Comparison of ENCODE assay signal across 12 mouse cellular contexts in genomic region chr5:127756671-127757423, GRCm38 (mm10).
DNase-seq lines count a peak whose midpoint lies in the region; ATAC-seq and TF ChIP-seq lines count a peak whose summit lies in the region.
"Had no signal": no experiment of that assay in that cellular context is flagged by ENCODE, and none has a peak within 500 bp of the region (broad histone marks: within the 10 kb centered on the region; RNA-seq: fewer than 3 reads in every experiment).

No protein-coding gene starts in this region.

- intact Hi-C loops in gastrocnemius, adult 2 months (cut with DNase I) = no loop called here

- H3K36me3 ChIP-seq in liver, embryonic 14.5 days (replicated peaks; ENCODE audit: control insufficient read depth, insufficient read depth, low read depth) = no peaks in the 10 kb centered on the region
- H3K36me3 ChIP-seq in liver, embryonic 11.5 days (ENCODE audit: control insufficient read depth, insufficient read depth, low read length) = no peaks in the 10 kb centered on the region
- peaks cover 0 to 2% of the 10 kb centered on the region in 2 experiments; a peak in 1 of 4 replicates for H3K36me3 ChIP-seq in MEL (ENCODE audit: control insufficient read depth in 1 of 2, insufficient read depth in 2 of 2, low read length in 2 of 2)
- no peaks in the 10 kb centered on the region for H3K36me3 ChIP-seq in hindbrain, embryonic 12.5 days
- H3K36me3 ChIP-seq: forebrain, embryonic 15.5 days; liver, embryonic 15.5 days had no signal

- no peak overlapping the region for H3K4me2 ChIP-seq in liver, embryonic 14.5 days (ENCODE audit: low read depth)
- no peak overlapping the region for H3K4me2 ChIP-seq in liver, embryonic 11.5 days
- H3K4me2 ChIP-seq in hindbrain, embryonic 12.5 days (replicated peaks) = no peak overlapping the region
- H3K4me2 ChIP-seq: forebrain, embryonic 15.5 days; liver, embryonic 15.5 days had no signal

- no peak for ATAC-seq in liver, embryonic 14.5 days (ENCODE audit: insufficient read depth)
- no peak for ATAC-seq in liver, embryonic 11.5 days (replicated peaks; ENCODE audit: low FRiP score)
- ATAC-seq in hindbrain, embryonic 12.5 days (ENCODE audit: low FRiP score) = no peak
- ATAC-seq: forebrain, embryonic 15.5 days; midbrain, embryonic 16.5 days had no signal

- no peaks in the 10 kb centered on the region for H3K79me2 ChIP-seq in MEL (ENCODE audit: control insufficient read depth, insufficient read depth, low read length, poor library complexity)

- H3K4me1 ChIP-seq in liver, embryonic 14.5 days (replicated peaks; ENCODE audit: control insufficient read depth in 2 of 2, insufficient read depth in 2 of 2, low read length in 1 of 2) = no peaks in the 10 kb centered on the region
- no peaks in the 10 kb centered on the region for H3K4me1 ChIP-seq in liver, embryonic 11.5 days (replicated peaks; ENCODE audit: control insufficient read depth, insufficient read depth, low read length)
- peaks cover 0 to 7% of the 10 kb centered on the region in 2 experiments; a peak in 1 of 4 replicates for H3K4me1 ChIP-seq in MEL (ENCODE audit: control insufficient read depth in 1 of 2, insufficient read depth in 2 of 2, low read length in 2 of 2)
- H3K4me1 ChIP-seq in hindbrain, embryonic 12.5 days = no peaks in the 10 kb centered on the region
- H3K4me1 ChIP-seq: liver, embryonic 15.5 days had no signal

- H3K9ac ChIP-seq in liver, embryonic 14.5 days (replicated peaks) = no peak overlapping the region
- H3K9ac ChIP-seq in liver, embryonic 11.5 days (ENCODE audit: low read depth, low read length) = no peak overlapping the region
- no peak overlapping the region for H3K9ac ChIP-seq in MEL (ENCODE audit: control insufficient read depth, low read depth, low read length, poor library complexity, severe bottlenecking)
- no peak overlapping the region for H3K9ac ChIP-seq in hindbrain, embryonic 12.5 days
- H3K9ac ChIP-seq: forebrain, embryonic 15.5 days; liver, embryonic 15.5 days had no signal

- no peak overlapping the region for H3K27ac ChIP-seq in gastrocnemius, adult 2 months
- no peak overlapping the region for H3K27ac ChIP-seq in liver, embryonic 14.5 days
- no peak overlapping the region for H3K27ac ChIP-seq in liver, embryonic 11.5 days (ENCODE audit: low read depth, low read length)
- no peak overlapping the region for H3K27ac ChIP-seq in MEL (ENCODE audit: control insufficient read depth, low read depth, low read length)
- no peak overlapping the region for H3K27ac ChIP-seq in hindbrain, embryonic 12.5 days
- H3K27ac ChIP-seq: liver, embryonic 15.5 days had no signal

- no peaks in the 10 kb centered on the region; the same call in 1 of the 2 replicates for H3K9me3 ChIP-seq in liver, embryonic 14.5 days (ENCODE audit: control insufficient read depth, low read length)
- H3K9me3 ChIP-seq in liver, embryonic 11.5 days (ENCODE audit: control insufficient read depth, low read length) = no peaks in the 10 kb centered on the region
- H3K9me3 ChIP-seq in MEL (replicated peaks; ENCODE audit: insufficient read depth, low read length) = no peaks in the 10 kb centered on the region
- H3K9me3 ChIP-seq in hindbrain, embryonic 12.5 days (replicated peaks) = no peaks in the 10 kb centered on the region
- H3K9me3 ChIP-seq: forebrain, embryonic 15.5 days; liver, embryonic 15.5 days had no signal

- peak; percentile 14 for TF ChIP-seq RAD21 in MEL (IDR thresholded peaks at IDR 0.05; ENCODE audit: low read depth, low read length)

- no peak overlapping the region for H3K4me3 ChIP-seq in gastrocnemius, adult 2 months
- H3K4me3 ChIP-seq in liver, embryonic 14.5 days (ENCODE audit: insufficient read depth in 1 of 2, low read depth in 2 of 2, low read length in 2 of 2) = no peak overlapping the region
- no peak overlapping the region for H3K4me3 ChIP-seq in liver, embryonic 11.5 days (ENCODE audit: low read depth, low read length)
- no peak overlapping the region for H3K4me3 ChIP-seq in MEL (ENCODE audit: control insufficient read depth in 1 of 2, insufficient read depth in 1 of 2, low read depth in 2 of 2, low read length in 2 of 2)
- no peak overlapping the region for H3K4me3 ChIP-seq in hindbrain, embryonic 12.5 days
- H3K4me3 ChIP-seq: forebrain, embryonic 15.5 days; liver, embryonic 15.5 days had no signal

- TF ChIP-seq EP300 in liver, embryonic 14.5 days (IDR thresholded peaks at IDR 0.05; ENCODE audit: low read depth) = no peak
- peak in 1 of 2 experiments; percentile 30; a peak in 2 of 4 replicates for TF ChIP-seq EP300 in MEL (IDR thresholded peaks at IDR 0.05; ENCODE audit: low read depth in 1 of 2, low read length in 2 of 2)

- peak; percentile 12; the same call in 1 of the 2 replicates for TF ChIP-seq CTCF in gastrocnemius, adult 2 months (IDR thresholded peaks at IDR 0.05)
- TF ChIP-seq CTCF in liver, embryonic 14.5 days (IDR thresholded peaks at IDR 0.05; ENCODE audit: low read depth) = peak; percentile 46
- peak; percentile 47 to 53 (median 48) for TF ChIP-seq CTCF in MEL (IDR thresholded peaks at IDR 0.05 in 2 of 3, conservative IDR thresholded peaks at IDR 0.05 in 1 of 3; ENCODE audit: control insufficient read depth in 1 of 3, insufficient read depth in 1 of 3, low read depth in 2 of 3, low read length in 3 of 3, poor library complexity in 1 of 3, severe bottlenecking in 1 of 3)

- WGBS in liver, embryonic 14.5 days (ENCODE audit: insufficient replicate concordance) = 50% methylated on average over 4 of the region's 4 CpGs
- WGBS in liver, embryonic 11.5 days = 68% methylated on average over 4 of the region's 4 CpGs
- WGBS in hindbrain, embryonic 12.5 days = 85% methylated on average over 4 of the region's 4 CpGs

- no peaks in the 10 kb centered on the region for H3K27me3 ChIP-seq in liver, embryonic 14.5 days (ENCODE audit: control insufficient read depth, insufficient read depth, low read length)
- H3K27me3 ChIP-seq in liver, embryonic 11.5 days (replicated peaks; ENCODE audit: control insufficient read depth, insufficient read depth, low read length) = no peaks in the 10 kb centered on the region
- no peaks in the 10 kb centered on the region for H3K27me3 ChIP-seq in MEL (ENCODE audit: control insufficient read depth in 1 of 2, insufficient read depth in 2 of 2, low read length in 2 of 2)
- no peaks in the 10 kb centered on the region for H3K27me3 ChIP-seq in hindbrain, embryonic 12.5 days
- H3K27me3 ChIP-seq: forebrain, embryonic 15.5 days; liver, embryonic 15.5 days had no signal

- no peak for TF ChIP-seq POLR2A in MEL (IDR thresholded peaks at IDR 0.05; ENCODE audit: control insufficient read depth in 1 of 2, insufficient read depth in 1 of 2, low read depth in 1 of 2, low read length in 2 of 2, poor library complexity in 1 of 2)

- DNase-seq in gastrocnemius, adult 2 months = no peak
- DNase-seq in gastrocnemius, postnatal 4 days (ENCODE audit: low spot score in 2 of 2) = no peak
- DNase-seq in liver, embryonic 14.5 days (ENCODE audit: low read depth in 3 of 3, low spot score in 3 of 3) = no peak
- no peak for DNase-seq in liver, embryonic 11.5 days (ENCODE audit: low spot score)
- peak; percentile 44 for DNase-seq in MEL (ENCODE audit: low read depth, low spot score)
- peak; percentile 7 for DNase-seq in lung, postnatal 14 days
- no peak for DNase-seq in neural tube, embryonic 10.5 days (ENCODE audit: extremely low spot score, low spot score)
- DNase-seq: kidney, postnatal 10 days had no signal

TF ChIP-seq in MEL, 35 proteins besides CTCF, POLR2A, EP300 and RAD21 (continues in another document):
- TF ChIP-seq GATA1 (IDR thresholded peaks at IDR 0.05; ENCODE audit: low read depth, low read length) (peak; percentile 23), MEF2A (IDR thresholded peaks at IDR 0.05; ENCODE audit: extremely low read depth, insufficient replicate concordance, low read depth, low read length, poor library complexity, severe bottlenecking) (no peak), POLR2AphosphoS2 (IDR thresholded peaks at IDR 0.05; ENCODE audit: low read length) (no peak), BHLHE40 (IDR thresholded peaks at IDR 0.05; ENCODE audit: borderline replicate concordance, low read depth, low read length) (no peak), SMC3 (IDR thresholded peaks at IDR 0.05; ENCODE audit: low read depth, low read length) (peak; percentile 45), MAZ (IDR thresholded peaks at IDR 0.05; ENCODE audit: low read depth, low read length) (no peak), NELFE (IDR thresholded peaks at IDR 0.05; ENCODE audit: low read depth, low read length) (no peak), KAT2A (conservative IDR thresholded peaks at IDR 0.05; ENCODE audit: low read depth, low read length) (no peak), USF1 (IDR thresholded peaks at IDR 0.05; ENCODE audit: low read depth, low read length) (peak; percentile 81), TCF12 (IDR thresholded peaks at IDR 0.05; ENCODE audit: low read depth, low read length) (peak; percentile 42; the same call in 1 of the 2 replicates), JUND (IDR thresholded peaks at IDR 0.05; ENCODE audit: low read depth, low read length) (no peak), RCOR1 (IDR thresholded peaks at IDR 0.05; ENCODE audit: low read depth, low read length) (no peak), ZMIZ1 (IDR thresholded peaks at IDR 0.05; ENCODE audit: low read depth, low read length) (no peak), TBP (IDR thresholded peaks at IDR 0.05; ENCODE audit: low read depth, low read length) (no peak), TAL1 (IDR thresholded peaks at IDR 0.05; ENCODE audit: low read length) (peak; percentile 22; the same call in 1 of the 2 replicates), ETS1 (IDR thresholded peaks at IDR 0.05; ENCODE audit: low read depth, low read length) (0 out of 2 replicates have a peak, but pooled peaks have one; percentile 11), MXI1 (IDR thresholded peaks at IDR 0.05; ENCODE audit: low read depth, low read length) (no peak), CHD2 (IDR thresholded peaks at IDR 0.05; ENCODE audit: low read length) (no peak), ZNF384 (IDR thresholded peaks at IDR 0.05; ENCODE audit: low read depth, low read length) (no peak), MAFK (IDR thresholded peaks at IDR 0.05; ENCODE audit: borderline replicate concordance, low read depth, low read length) (no peak), UBTF (IDR thresholded peaks at IDR 0.05; ENCODE audit: borderline replicate concordance, insufficient read depth, low read depth, low read length) (no peak), ZKSCAN1 (IDR thresholded peaks at IDR 0.05; ENCODE audit: low read depth, low read length) (no peak), USF2 (IDR thresholded peaks at IDR 0.05; ENCODE audit: borderline replicate concordance in 1 of 2, insufficient read depth in 1 of 2, low read depth in 1 of 2, low read length in 2 of 2) (peak in 1 of 2 experiments; percentile 37; a peak in 1 of 4 replicates), POLR2AphosphoS5 (IDR thresholded peaks at IDR 0.05; ENCODE audit: borderline replicate concordance, low read depth, low read length) (no peak), CHD1 (IDR thresholded peaks at IDR 0.05; ENCODE audit: low read depth, low read length) (no peak), GABPA (IDR thresholded peaks at IDR 0.05; ENCODE audit: low read depth, low read length) (no peak)

Comparison
In these comparisons a context has a peak if more than half of its experiments do, and no peak if none do; other contexts are left out.
1. DNase-seq: peak in MEL (single experiment) and lung, postnatal 14 days (single experiment); none in gastrocnemius, adult 2 months (single experiment), gastrocnemius, postnatal 4 days (0 of 2), liver, embryonic 14.5 days (0 of 3), liver, embryonic 11.5 days (single experiment) and neural tube, embryonic 10.5 days (single experiment).
2. Peak in every context shown above with its lines, with median percentiles within 50 percentile points of each other: CTCF ChIP-seq.